Mouse (Mus musculus): ENCODE measurements at regions not wholly inside any gene's neighbourhood (a gene's known extent, or its start where the extent isn't known, plus 50 kb on each side); places are given as distances from the start of the nearest gene placed in this dataset.

- TF ChIP-seq CTCF (IDR thresholded peaks at IDR 0.05; ENCODE audit: borderline replicate concordance, extremely low read depth, insufficient read depth, insufficient read length) (no peak), POLR2A (IDR thresholded peaks at IDR 0.05; ENCODE audit: borderline replicate concordance, extremely low read depth, insufficient read depth, insufficient read length, poor library complexity, severe bottlenecking) (no peak)
Measured at GRCm38 (mm10) chr11:92354160-92354559, 743.7 kb upstream of the Car10 start.
